In the genomic region with DNA sequence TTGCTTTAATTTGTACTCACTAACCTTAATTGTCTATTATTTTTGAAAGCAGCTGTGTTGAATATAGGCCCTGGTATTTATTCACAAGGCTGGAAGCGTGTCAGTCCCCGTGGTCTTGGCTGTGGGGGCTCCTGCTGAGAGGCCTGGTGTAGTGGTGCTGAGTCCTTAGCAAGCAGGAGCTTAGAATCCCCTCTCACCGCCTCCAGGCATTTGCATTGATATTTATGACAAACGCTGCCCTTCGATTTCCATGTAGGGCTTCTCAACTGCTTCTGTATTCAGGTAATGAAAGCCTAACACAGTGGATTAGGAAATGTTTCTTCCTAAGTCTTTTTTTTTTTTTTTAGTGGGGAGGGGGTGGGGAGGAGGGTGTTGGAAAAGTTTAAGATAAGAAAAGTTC, we compare ENCODE assay signal across 24 mouse cellular contexts.
"Had no signal": no experiment of that assay in that cellular context is flagged by ENCODE, and none has a peak within 500 bp of the region (broad histone marks: within the 10 kb centered on the region; RNA-seq: fewer than 3 reads in every experiment).

No protein-coding gene starts in this region.

- H3K4me3 ChIP-seq: heart, adult 2 months; hindbrain, embryonic 10.5 days; hindbrain, embryonic 12.5 days; layer of hippocampus, adult 2 months; left cerebral cortex, adult 2 months; limb, embryonic 13.5 days; limb, embryonic 15.5 days; liver, embryonic 12.5 days had no signal

- H3K4me2 ChIP-seq: hindbrain, embryonic 12.5 days; hindbrain, embryonic 14.5 days; limb, embryonic 13.5 days; limb, embryonic 15.5 days had no signal

- DNase-seq: gastrocnemius, adult 2 months; gastrocnemius, postnatal 10 days; gastrocnemius, postnatal 25 days; heart, adult 2 months; heart, postnatal 4 days; kidney, adult 18-20 months; kidney, adult 8-10 months; kidney, postnatal 10 days; kidney, postnatal 25 days; left cerebral cortex, postnatal 4 days had no signal

- H3K4me1 ChIP-seq: heart, embryonic 13.5 days; heart, embryonic 15.5 days; hindbrain, embryonic 12.5 days; limb, embryonic 13.5 days; limb, embryonic 15.5 days; liver, embryonic 12.5 days had no signal

- H3K27ac ChIP-seq: gastrocnemius, adult 2 months; heart, adult 2 months; heart, embryonic 13.5 days; heart, embryonic 15.5 days; hindbrain, embryonic 10.5 days; hindbrain, embryonic 12.5 days; hindbrain, embryonic 14.5 days; layer of hippocampus, adult 2 months; left cerebral cortex, adult 2 months; limb, embryonic 13.5 days; limb, embryonic 15.5 days; liver, embryonic 12.5 days had no signal

- H3K27me3 ChIP-seq: heart, embryonic 13.5 days; heart, embryonic 15.5 days; hindbrain, embryonic 12.5 days; limb, embryonic 13.5 days; limb, embryonic 15.5 days had no signal

- H3K36me3 ChIP-seq: heart, embryonic 13.5 days; heart, embryonic 15.5 days; hindbrain, embryonic 10.5 days; hindbrain, embryonic 12.5 days; limb, embryonic 13.5 days; limb, embryonic 15.5 days; liver, embryonic 12.5 days had no signal

- H3K9ac ChIP-seq: heart, embryonic 13.5 days; heart, embryonic 15.5 days; hindbrain, embryonic 12.5 days; hindbrain, embryonic 14.5 days; limb, embryonic 13.5 days; limb, embryonic 15.5 days; liver, embryonic 12.5 days had no signal

- ATAC-seq: forebrain, embryonic 16.5 days; hindbrain, embryonic 16.5 days; inflammation-experienced regulatory T-cells, adult 6 months; intestine, postnatal 0 days; liver, embryonic 12.5 days had no signal

- H3K9me3 ChIP-seq: hindbrain, embryonic 12.5 days; limb, embryonic 15.5 days; liver, embryonic 12.5 days had no signal
